Mouse (Mus musculus) urinary bladder, postnatal 14 days (tissue): ENCODE measurements around the gene Amn1.
"Not testable (repeated sequence)": the region's sequence is repeated elsewhere in the genome, so short reads cannot be mapped to it uniquely, and the experiment has no call there.

ENCODE experiments used
- DNase-seq: peaks from one replicate; pipeline ENCODE4 v3.0.0; 2021; ENCODE audit warnings: low spot score

Gene Amn1

GRCm38 (mm10) chr6:149188041-149188924 is at the start of gene Amn1:
TSS of gene Amn1 (minus strand) at chr6:149188712.
- peak; percentile 97 for DNase-seq

- DNase-seq: no peak
These were observed 48.3 kb upstream of the Amn1 start for GRCm38 (mm10) chr6:149236807-149237206.

- DNase-seq: no peak
These were observed 45.4 kb upstream of the Amn1 start for GRCm38 (mm10) chr6:149233918-149234317.

- no peak for DNase-seq
These were observed 36.2 kb upstream of the Amn1 start for GRCm38 (mm10) chr6:149224751-149225150.

GRCm38 (mm10) chr6:149221296-149221695 is 32.8 kb upstream of the Amn1 start:
- DNase-seq: no peak

- DNase-seq: no peak
These were observed 10.1 kb upstream of the Amn1 start for GRCm38 (mm10) chr6:149198572-149198971.

- DNase-seq: no peak
These were observed 8.6 kb upstream of the Amn1 start for GRCm38 (mm10) chr6:149197116-149197515.

GRCm38 (mm10) chr6:149193276-149193905 is 4.9 kb upstream of the Amn1 start:
- peak; percentile 37 for DNase-seq

- DNase-seq: not testable (repeated sequence)
These were observed 3.4 kb upstream of the Amn1 start for GRCm38 (mm10) chr6:149191951-149192350.

GRCm38 (mm10) chr6:149189340-149189922 is 919 bp upstream of the Amn1 start:
- DNase-seq: no peak

GRCm38 (mm10) chr6:149188925-149189257 is 379 bp upstream of the Amn1 start:
- no peak for DNase-seq

- no peak for DNase-seq
These were observed 1.1 kb downstream of the Amn1 start for GRCm38 (mm10) chr6:149187371-149187770.

- DNase-seq: no peak
These were observed 4.5 kb downstream of the Amn1 start for GRCm38 (mm10) chr6:149184007-149184406.

GRCm38 (mm10) chr6:149179064-149179463 is 9.4 kb downstream of the Amn1 start:
- DNase-seq: no peak

- DNase-seq: no peak
These were observed 13.5 kb downstream of the Amn1 start for GRCm38 (mm10) chr6:149174932-149175570.

- DNase-seq: no peak
These were observed 14.5 kb downstream of the Amn1 start for GRCm38 (mm10) chr6:149173831-149174625.

GRCm38 (mm10) chr6:149169965-149170364 is 18.5 kb downstream of the Amn1 start:
- not testable (repeated sequence) for DNase-seq

- DNase-seq: no peak
These were observed 20.1 kb downstream of the Amn1 start for GRCm38 (mm10) chr6:149168436-149168835.

GRCm38 (mm10) chr6:149167672-149168071 is 20.8 kb downstream of the Amn1 start:
- DNase-seq: no peak

- not testable (repeated sequence) for DNase-seq
These were observed 21.5 kb downstream of the Amn1 start for GRCm38 (mm10) chr6:149167038-149167437.

- peak; percentile 39 for DNase-seq
These were observed 33.3 kb downstream of the Amn1 start for GRCm38 (mm10) chr6:149155031-149155841.
